Mouse (Mus musculus): ENCODE measurements around the gene Coro1c.

- TF ChIP-seq POLR2A (IDR thresholded peaks at IDR 0.05; ENCODE audit: borderline replicate concordance, extremely low read depth, insufficient read depth, insufficient read length, poor library complexity, severe bottlenecking) (no peak), CTCF (IDR thresholded peaks at IDR 0.05; ENCODE audit: borderline replicate concordance, extremely low read depth, insufficient read depth, insufficient read length) (no peak)
These were observed 43.1 kb upstream of the Coro1c start for GRCm38 (mm10) chr5:113951693-113952071.
